Mouse (Mus musculus) hindbrain, embryonic 11.5 days (tissue): Measurements from ENCODE around the gene Ankrd7. TPM values are rescaled to one million over a fixed set of nuclear protein-coding genes. Genes with fewer than 3 reads are reported as not detected.

Experiments used
- ATAC-seq: fragments of 200-750 bp; cut with Nextera tagmentation; 2 replicates; pipeline ENCODE4 v1.8.0; 2017; ENCODE audit warnings: mild to moderate bottlenecking, moderate TSS enrichment, moderate library complexity; ENCODE audit not compliant: low FRiP score
- DNase-seq: peaks from one replicate; pipeline ENCODE4 v3.0.0-alpha.2; 2015; ENCODE audit warnings: low spot score
- H3K27ac ChIP-seq: fragments of 300-500 bp; sonication (generic); 2 replicates; pipeline ENCODE4 v1.5.1; 2014; ENCODE audit warnings: mild to moderate bottlenecking, low read depth, low read length
- H3K27me3 ChIP-seq: fragments of 300-500 bp; sonication (generic); 2 replicates; pipeline ENCODE4 v1.6.1; 2014; ENCODE audit warnings: mild to moderate bottlenecking, low read length, moderate library complexity, mixed read lengths; ENCODE audit not compliant: control insufficient read depth, insufficient read depth
- H3K36me3 ChIP-seq: fragments of 300-500 bp; sonication (generic); 2 replicates; pipeline ENCODE4 v1.6.1; 2014; ENCODE audit warnings: mild to moderate bottlenecking, low read length, moderate library complexity, mixed read lengths; ENCODE audit not compliant: control insufficient read depth, insufficient read depth
- H3K4me1 ChIP-seq: fragments of 300-500 bp; sonication (generic); replicated peaks from 2 replicates; pipeline ENCODE4 v1.6.1; 2014; ENCODE audit warnings: low read length, mixed read lengths; ENCODE audit not compliant: control insufficient read depth, insufficient read depth
- H3K4me2 ChIP-seq: fragments of 300-500 bp; sonication (generic); replicated peaks from 2 replicates; pipeline ENCODE4 v1.6.1; 2014; ENCODE audit warnings: mild to moderate bottlenecking, low read depth, low read length
- H3K4me3 ChIP-seq: fragments of 300-500 bp; sonication (generic); 2 replicates; pipeline ENCODE4 v1.5.1; 2014; ENCODE audit warnings: low read depth, low read length
- H3K9ac ChIP-seq: fragments of 300-500 bp; sonication (generic); 2 replicates; pipeline ENCODE4 v1.6.1; 2014; ENCODE audit warnings: low read depth, low read length
- H3K9me3 ChIP-seq: fragments of 300-500 bp; sonication (generic); 2 replicates; pipeline ENCODE4 v1.6.1; 2016; ENCODE audit warnings: low read length; ENCODE audit not compliant: control insufficient read depth
- WGBS: fragments of 180-500 bp; shearing (Covaris S2); extraction: QIAGEN DNeasy Blood & Tissue Kit; methylation state at CpG from one replicate; pipeline ENCODE4 v1.1.7; 2014; 5-methylcytosine and 5-hydroxymethylcytosine counted together
- polyA plus RNA-seq: library from polyadenylated mRNA; unstranded; fragments of >200 nt; fragmentation: Nextera tagmentation; extraction: Ambion mirVana; gene quantifications from 2 replicates; pipeline ENCODE4 v1.2.1, GENCODE M21; 2014

Ankrd7 gene
- polyA plus RNA-seq, 1 experiment from 2014 or later = 0.34 TPM

DNA sequence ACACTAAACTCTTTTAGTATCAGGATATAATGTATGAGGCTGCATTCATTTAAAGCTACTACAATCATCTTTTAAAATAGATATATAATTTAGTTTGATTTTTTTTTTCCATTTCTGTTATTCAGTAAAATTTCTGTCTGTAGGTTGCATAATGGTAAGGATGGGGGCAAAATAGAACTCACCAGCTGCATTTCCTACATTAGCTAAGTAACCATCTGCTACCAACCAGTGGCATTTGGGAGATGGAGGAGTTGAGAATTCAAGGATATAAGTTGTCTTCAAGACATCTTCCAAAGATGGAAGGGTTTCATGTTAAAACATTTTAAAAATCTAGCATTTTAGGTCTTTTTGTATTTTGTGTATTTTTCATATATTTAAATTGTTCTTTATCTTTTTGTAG, 10.8 kb upstream of the Ankrd7 start:
- DNase-seq = no peak
- ATAC-seq = no peak
- Histone ChIP-seq H3K9me3 (no peaks in the 10 kb centered on the region), H3K4me1 (no peaks in the 10 kb centered on the region), H3K4me3 (no peak overlapping the region), H3K27ac (no peak overlapping the region), H3K9ac (no peak overlapping the region), H3K36me3 (peaks cover 4% of the 10 kb centered on the region; the same call in 1 of the 2 replicates), H3K4me2 (no peak overlapping the region), H3K27me3 (no peaks in the 10 kb centered on the region)

- no peak overlapping the region for H3K4me2 ChIP-seq
- peak; percentile 39; the same call in 1 of the 2 replicates for ATAC-seq
- no peak for DNase-seq
- H3K27me3 ChIP-seq = no peaks in the 10 kb centered on the region
- H3K9ac ChIP-seq = no peak overlapping the region
- H3K27ac ChIP-seq = no peak overlapping the region
- peaks cover 4% of the 10 kb centered on the region; the same call in 1 of the 2 replicates for H3K36me3 ChIP-seq
- H3K4me3 ChIP-seq = no peak overlapping the region
- H3K9me3 ChIP-seq = no peaks in the 10 kb centered on the region
- no peaks in the 10 kb centered on the region for H3K4me1 ChIP-seq
- WGBS = 99% methylated on average over 3 of the region's 3 CpGs
Observed at GRCm38 (mm10) chr6:18856487-18857078, 9.5 kb upstream of the Ankrd7 start.

DNA sequence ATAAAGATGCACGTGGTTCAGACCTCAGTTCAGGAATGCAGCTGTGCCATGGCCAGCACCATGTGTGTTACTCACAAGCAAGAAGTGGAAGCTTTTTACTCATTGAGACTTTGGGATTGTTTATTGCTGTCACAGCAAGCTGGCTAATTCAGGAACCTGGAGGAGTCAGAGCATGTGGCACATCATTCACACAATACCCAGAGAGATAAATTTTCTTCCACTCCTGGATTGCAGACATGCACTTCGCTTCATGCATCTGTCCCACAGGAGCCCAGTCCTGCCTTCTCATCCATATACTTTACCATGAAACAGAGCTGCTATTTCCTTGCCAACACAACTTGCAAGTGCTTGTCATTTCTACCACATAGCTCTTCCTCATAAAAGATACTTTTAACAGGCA, 22.9 kb downstream of the Ankrd7 start:
- H3K9ac ChIP-seq = no peak overlapping the region
- WGBS = 72% methylated on average over 2 of the region's 2 CpGs
- H3K36me3 ChIP-seq = no peaks in the 10 kb centered on the region
- no peak overlapping the region for H3K4me2 ChIP-seq
- H3K27ac ChIP-seq = no peak overlapping the region
- DNase-seq = no peak
- no peak for ATAC-seq
- H3K4me1 ChIP-seq = no peaks in the 10 kb centered on the region
- H3K9me3 ChIP-seq = no peaks in the 10 kb centered on the region
- no peak overlapping the region for H3K4me3 ChIP-seq
- no peaks in the 10 kb centered on the region for H3K27me3 ChIP-seq

DNA sequence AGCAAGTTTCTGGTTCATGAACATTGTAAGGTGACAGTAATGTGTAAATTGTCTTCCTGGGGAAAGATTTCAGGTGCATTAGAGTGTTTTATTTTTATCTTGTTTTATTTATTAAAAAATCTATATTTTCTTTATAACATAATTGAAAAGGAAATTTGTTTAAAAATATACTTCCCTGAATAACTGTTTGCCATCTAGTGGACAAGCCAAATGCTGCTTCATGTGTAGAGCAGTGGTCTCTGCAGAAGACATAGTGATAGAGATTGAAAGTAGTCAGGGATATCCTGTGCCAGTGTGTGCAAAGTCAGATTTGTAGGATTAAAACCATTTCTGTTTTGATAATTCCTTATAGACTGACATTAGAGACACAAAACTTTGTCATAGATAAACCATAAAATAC, 28.0 kb downstream of the Ankrd7 start:
- Histone ChIP-seq H3K4me1 (no peaks in the 10 kb centered on the region), H3K9ac (no peak overlapping the region), H3K27me3 (no peaks in the 10 kb centered on the region), H3K4me2 (no peak overlapping the region), H3K9me3 (no peaks in the 10 kb centered on the region), H3K4me3 (no peak overlapping the region), H3K36me3 (no peaks in the 10 kb centered on the region), H3K27ac (no peak overlapping the region)
- DNase-seq (no peak), ATAC-seq (no peak)

- DNase-seq = no peak
- H3K9me3 ChIP-seq = no peaks in the 10 kb centered on the region
- no peak overlapping the region for H3K27ac ChIP-seq
- no peaks in the 10 kb centered on the region for H3K36me3 ChIP-seq
- no peak overlapping the region for H3K4me3 ChIP-seq
- H3K4me1 ChIP-seq = no peaks in the 10 kb centered on the region
- H3K9ac ChIP-seq = no peak overlapping the region
- no peaks in the 10 kb centered on the region for H3K27me3 ChIP-seq
- no peak overlapping the region for H3K4me2 ChIP-seq
- ATAC-seq = no peak
- 87% methylated on average over 2 of the region's 2 CpGs for WGBS
Observed at GRCm38 (mm10) chr6:18907173-18907572, 41.1 kb downstream of the Ankrd7 start.

GRCm38 (mm10) chr6:18913179-18913578, 47.1 kb downstream of the Ankrd7 start:
- no peak overlapping the region for H3K9ac ChIP-seq
- H3K4me2 ChIP-seq = no peak overlapping the region
- no peaks in the 10 kb centered on the region for H3K9me3 ChIP-seq
- no peaks in the 10 kb centered on the region for H3K36me3 ChIP-seq
- H3K27ac ChIP-seq = no peak overlapping the region
- ATAC-seq (no peak), DNase-seq (no peak)
- no peaks in the 10 kb centered on the region for H3K27me3 ChIP-seq
- WGBS = 86% methylated on average over 4 of the region's 4 CpGs
- no peaks in the 10 kb centered on the region for H3K4me1 ChIP-seq
- H3K4me3 ChIP-seq = no peak overlapping the region

DNA sequence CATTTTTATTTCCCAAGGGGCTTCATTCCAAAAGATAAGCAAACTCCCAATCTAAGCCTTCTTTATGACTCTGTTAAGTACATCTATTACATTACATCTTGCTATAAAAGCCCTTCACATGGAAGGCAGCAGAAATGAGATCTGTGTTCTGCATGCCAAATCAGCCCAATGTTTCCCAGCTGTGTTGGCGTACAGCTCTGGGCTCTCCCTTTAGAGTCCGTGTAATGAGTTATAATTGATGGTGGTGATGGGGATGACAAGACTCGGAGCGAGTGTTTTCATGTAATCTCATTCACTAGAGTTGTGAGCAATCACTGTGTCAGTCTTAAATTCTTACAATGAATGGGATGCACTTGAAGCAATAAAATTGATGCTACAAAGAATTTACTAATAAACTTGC, 49.9 kb downstream of the Ankrd7 start:
- 72% methylated on average over 4 of the region's 4 CpGs for WGBS
- H3K36me3 ChIP-seq = no peaks in the 10 kb centered on the region
- DNase-seq (no peak), ATAC-seq (no peak)
- no peaks in the 10 kb centered on the region for H3K9me3 ChIP-seq
- no peak overlapping the region for H3K27ac ChIP-seq
- H3K27me3 ChIP-seq = no peaks in the 10 kb centered on the region
- no peak overlapping the region for H3K4me2 ChIP-seq
- no peak overlapping the region for H3K4me3 ChIP-seq
- no peak overlapping the region for H3K9ac ChIP-seq
- no peaks in the 10 kb centered on the region for H3K4me1 ChIP-seq

GRCm38 (mm10) chr6:18916471-18916870, 50.4 kb downstream of the Ankrd7 start:
- H3K36me3 ChIP-seq = no peaks in the 10 kb centered on the region
- H3K4me2 ChIP-seq = no peak overlapping the region
- no peaks in the 10 kb centered on the region for H3K27me3 ChIP-seq
- DNase-seq (no peak), ATAC-seq (no peak)
- no peak overlapping the region for H3K9ac ChIP-seq
- no peak overlapping the region for H3K4me3 ChIP-seq
- no peaks in the 10 kb centered on the region for H3K4me1 ChIP-seq
- no peaks in the 10 kb centered on the region for H3K9me3 ChIP-seq
- H3K27ac ChIP-seq = no peak overlapping the region
- WGBS = 87% methylated on average over 4 of the region's 4 CpGs
